Mouse (Mus musculus): Measurements from ENCODE around the gene Nkx2-5. TPM values are rescaled to one million over a fixed set of nuclear protein-coding genes. Genes with fewer than 3 reads are reported as not detected.

Nkx2-5 gene
- polyA plus RNA-seq, 1 experiment = 11.4 TPM

GRCm38 (mm10) chr17:26873502-26873901, 28.7 kb upstream of the Nkx2-5 start:
- H3K4me3 ChIP-seq (ENCODE audit: control insufficient read depth, insufficient read depth, low read length) = no peak overlapping the region
- H3K4me1 ChIP-seq (replicated peaks; ENCODE audit: control insufficient read depth, insufficient read depth, low read length) = no peaks in the 10 kb centered on the region
- DNase-seq = no peak
- no peak overlapping the region for H3K27ac ChIP-seq (ENCODE audit: control insufficient read depth, insufficient read depth, low read length)
- H3K36me3 ChIP-seq (ENCODE audit: control insufficient read depth, insufficient read depth, low read length) = no peaks in the 10 kb centered on the region
- no peaks in the 10 kb centered on the region for H3K27me3 ChIP-seq (ENCODE audit: control insufficient read depth, insufficient read depth, low read length)
- WGBS = 89% methylated on average over 8 of the region's 8 CpGs
- no peak for TF ChIP-seq CTCF (IDR thresholded peaks at IDR 0.05; ENCODE audit: borderline replicate concordance, control insufficient read depth, extremely low read depth, insufficient read depth, low read length, poor library complexity)
- TF ChIP-seq POLR2A (IDR thresholded peaks at IDR 0.05; ENCODE audit: control insufficient read depth, extremely low read depth, insufficient read depth, low read length, poor library complexity) = no peak

- Histone ChIP-seq H3K36me3 (ENCODE audit: control insufficient read depth, insufficient read depth, low read length) (no peaks in the 10 kb centered on the region), H3K27ac (ENCODE audit: control insufficient read depth, insufficient read depth, low read length) (no peak overlapping the region), H3K4me1 (replicated peaks; ENCODE audit: control insufficient read depth, insufficient read depth, low read length) (no peaks in the 10 kb centered on the region), H3K27me3 (ENCODE audit: control insufficient read depth, insufficient read depth, low read length) (no peaks in the 10 kb centered on the region), H3K4me3 (ENCODE audit: control insufficient read depth, insufficient read depth, low read length) (no peak overlapping the region)
- TF ChIP-seq POLR2A (IDR thresholded peaks at IDR 0.05; ENCODE audit: control insufficient read depth, extremely low read depth, insufficient read depth, low read length, poor library complexity) (no peak), CTCF (IDR thresholded peaks at IDR 0.05; ENCODE audit: borderline replicate concordance, control insufficient read depth, extremely low read depth, insufficient read depth, low read length, poor library complexity) (no peak)
- no peak for DNase-seq
- WGBS = 82% methylated on average over 3 of the region's 3 CpGs
These were observed 28.1 kb upstream of the Nkx2-5 start for GRCm38 (mm10) chr17:26872870-26873269.

DNA sequence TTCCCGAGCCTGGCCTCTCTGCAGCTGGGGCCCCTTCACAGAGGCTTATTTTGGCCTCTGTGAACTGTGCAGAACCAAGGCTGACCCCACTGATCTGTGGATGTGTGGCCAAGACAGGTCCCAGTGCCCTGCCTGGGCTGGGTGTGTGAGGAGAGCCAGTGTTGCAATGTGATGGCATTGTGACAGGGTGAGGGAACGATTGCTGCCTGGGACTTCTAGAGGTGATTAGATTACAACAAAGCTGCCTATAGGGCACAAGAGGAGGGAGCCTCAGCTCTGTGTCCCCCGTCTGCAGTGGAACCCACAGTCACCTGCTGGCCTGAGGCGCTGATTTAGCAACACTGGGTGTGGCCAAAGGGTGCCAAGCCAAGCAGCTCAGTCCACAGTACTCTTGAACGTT, 23.9 kb upstream of the Nkx2-5 start:
- Histone ChIP-seq H3K27ac (ENCODE audit: control insufficient read depth, insufficient read depth, low read length) (no peak overlapping the region), H3K4me1 (replicated peaks; ENCODE audit: control insufficient read depth, insufficient read depth, low read length) (no peaks in the 10 kb centered on the region), H3K36me3 (ENCODE audit: control insufficient read depth, insufficient read depth, low read length) (no peaks in the 10 kb centered on the region), H3K4me3 (ENCODE audit: control insufficient read depth, insufficient read depth, low read length) (no peak overlapping the region), H3K27me3 (ENCODE audit: control insufficient read depth, insufficient read depth, low read length) (no peaks in the 10 kb centered on the region)
- 58% methylated on average over 5 of the region's 5 CpGs for WGBS
- no peak for DNase-seq
- TF ChIP-seq POLR2A (IDR thresholded peaks at IDR 0.05; ENCODE audit: control insufficient read depth, extremely low read depth, insufficient read depth, low read length, poor library complexity) (no peak), CTCF (IDR thresholded peaks at IDR 0.05; ENCODE audit: borderline replicate concordance, control insufficient read depth, extremely low read depth, insufficient read depth, low read length, poor library complexity) (no peak)

DNA sequence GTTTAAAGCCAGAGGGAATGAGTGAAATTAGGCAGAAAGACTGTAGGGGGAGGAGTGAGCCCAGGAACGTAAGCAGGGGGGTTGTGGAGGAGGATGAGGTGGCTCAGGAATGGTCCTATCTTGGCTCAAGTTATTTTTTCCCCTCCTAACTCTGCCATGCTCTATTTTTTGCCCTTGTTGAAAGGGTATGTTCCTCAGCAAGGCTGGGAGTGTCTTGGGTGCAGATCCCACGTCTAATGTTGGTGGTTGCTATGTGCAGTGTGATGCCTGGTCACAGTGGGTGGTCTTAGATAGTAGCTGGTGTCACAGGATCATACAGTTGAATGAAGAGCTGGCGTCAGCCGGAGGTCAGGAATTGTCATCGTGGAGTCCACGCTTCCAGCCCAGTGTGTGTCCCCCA, 20.3 kb upstream of the Nkx2-5 start:
- DNase-seq = no peak
- no peaks in the 10 kb centered on the region for H3K36me3 ChIP-seq (ENCODE audit: control insufficient read depth, insufficient read depth, low read length)
- 84% methylated on average over 6 of the region's 6 CpGs for WGBS
- H3K27ac ChIP-seq (ENCODE audit: control insufficient read depth, insufficient read depth, low read length) = no peak overlapping the region
- TF ChIP-seq CTCF (IDR thresholded peaks at IDR 0.05; ENCODE audit: borderline replicate concordance, control insufficient read depth, extremely low read depth, insufficient read depth, low read length, poor library complexity) (no peak), POLR2A (IDR thresholded peaks at IDR 0.05; ENCODE audit: control insufficient read depth, extremely low read depth, insufficient read depth, low read length, poor library complexity) (no peak)
- no peak overlapping the region for H3K4me3 ChIP-seq (ENCODE audit: control insufficient read depth, insufficient read depth, low read length)
- no peaks in the 10 kb centered on the region for H3K4me1 ChIP-seq (replicated peaks; ENCODE audit: control insufficient read depth, insufficient read depth, low read length)
- H3K27me3 ChIP-seq (ENCODE audit: control insufficient read depth, insufficient read depth, low read length) = no peaks in the 10 kb centered on the region

DNA sequence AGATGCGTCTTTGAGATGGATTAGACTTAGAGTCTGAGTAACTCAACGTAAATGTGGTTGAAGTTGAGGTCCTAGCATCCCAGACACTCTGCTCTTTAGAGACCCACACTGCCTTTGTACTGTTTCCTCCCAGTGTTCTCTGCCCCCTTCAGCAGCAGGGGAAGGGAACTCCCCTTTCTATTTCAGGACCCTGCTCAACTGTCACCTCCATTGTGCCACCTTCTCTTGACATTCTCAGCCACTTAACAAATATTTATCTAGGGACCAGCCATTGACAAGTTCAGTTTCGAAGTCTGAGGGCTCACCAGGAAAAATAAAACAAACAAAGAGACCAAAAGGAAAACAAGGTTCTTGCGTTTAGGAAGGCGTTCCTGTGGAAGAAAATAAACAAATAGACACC, 19.5 kb upstream of the Nkx2-5 start:
- H3K4me3 ChIP-seq (ENCODE audit: control insufficient read depth, insufficient read depth, low read length) = no peak overlapping the region
- DNase-seq = no peak
- WGBS = 25% methylated on average over 5 of the region's 5 CpGs
- no peaks in the 10 kb centered on the region for H3K27me3 ChIP-seq (ENCODE audit: control insufficient read depth, insufficient read depth, low read length)
- H3K27ac ChIP-seq (ENCODE audit: control insufficient read depth, insufficient read depth, low read length) = no peak overlapping the region
- no peak for TF ChIP-seq CTCF (IDR thresholded peaks at IDR 0.05; ENCODE audit: borderline replicate concordance, control insufficient read depth, extremely low read depth, insufficient read depth, low read length, poor library complexity)
- H3K36me3 ChIP-seq (ENCODE audit: control insufficient read depth, insufficient read depth, low read length) = no peaks in the 10 kb centered on the region
- H3K4me1 ChIP-seq (replicated peaks; ENCODE audit: control insufficient read depth, insufficient read depth, low read length) = no peaks in the 10 kb centered on the region

DNA sequence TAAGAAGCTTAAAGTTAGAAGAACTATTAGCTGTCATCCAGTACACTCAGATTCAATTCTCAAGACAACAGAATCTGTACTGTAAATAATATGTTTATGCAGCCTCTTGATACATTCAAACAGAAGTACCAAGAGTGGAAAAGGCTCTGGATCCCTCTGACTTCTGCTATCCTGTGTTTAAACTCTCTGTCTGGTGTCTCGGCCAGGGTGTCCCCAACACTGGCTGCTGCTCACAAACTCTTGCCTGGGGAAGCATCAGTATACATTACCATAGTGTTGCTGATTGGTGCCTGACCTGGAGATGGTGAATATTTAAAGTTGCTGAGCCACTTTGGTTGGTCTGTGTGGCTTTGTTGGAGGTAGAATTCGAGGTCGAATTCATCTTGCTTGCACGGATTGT, 17.0 kb upstream of the Nkx2-5 start:
- DNase-seq = no peak
- 67% methylated on average over 4 of the region's 4 CpGs for WGBS
- TF ChIP-seq POLR2A (IDR thresholded peaks at IDR 0.05; ENCODE audit: control insufficient read depth, extremely low read depth, insufficient read depth, low read length, poor library complexity) = no peak
- TF ChIP-seq CTCF (IDR thresholded peaks at IDR 0.05; ENCODE audit: borderline replicate concordance, control insufficient read depth, extremely low read depth, insufficient read depth, low read length, poor library complexity) = no peak
- no peaks in the 10 kb centered on the region for H3K36me3 ChIP-seq (ENCODE audit: control insufficient read depth, insufficient read depth, low read length)
- H3K4me3 ChIP-seq (ENCODE audit: control insufficient read depth, insufficient read depth, low read length) = no peak overlapping the region
- H3K27ac ChIP-seq (ENCODE audit: control insufficient read depth, insufficient read depth, low read length) = no peak overlapping the region
- H3K27me3 ChIP-seq (ENCODE audit: control insufficient read depth, insufficient read depth, low read length) = peaks cover 3% of the 10 kb centered on the region
- no peaks in the 10 kb centered on the region for H3K4me1 ChIP-seq (replicated peaks; ENCODE audit: control insufficient read depth, insufficient read depth, low read length)

GRCm38 (mm10) chr17:26861383-26861782, 16.6 kb upstream of the Nkx2-5 start:
- no peak overlapping the region for H3K4me3 ChIP-seq (ENCODE audit: control insufficient read depth, insufficient read depth, low read length)
- no peak for DNase-seq
- no peak for TF ChIP-seq POLR2A (IDR thresholded peaks at IDR 0.05; ENCODE audit: control insufficient read depth, extremely low read depth, insufficient read depth, low read length, poor library complexity)
- TF ChIP-seq CTCF (IDR thresholded peaks at IDR 0.05; ENCODE audit: borderline replicate concordance, control insufficient read depth, extremely low read depth, insufficient read depth, low read length, poor library complexity) = no peak
- H3K36me3 ChIP-seq (ENCODE audit: control insufficient read depth, insufficient read depth, low read length) = no peaks in the 10 kb centered on the region
- H3K27me3 ChIP-seq (ENCODE audit: control insufficient read depth, insufficient read depth, low read length) = peaks cover 3% of the 10 kb centered on the region
- H3K4me1 ChIP-seq (replicated peaks; ENCODE audit: control insufficient read depth, insufficient read depth, low read length) = no peaks in the 10 kb centered on the region
- WGBS = 18% methylated on average over 6 of the region's 6 CpGs
- no peak overlapping the region for H3K27ac ChIP-seq (ENCODE audit: control insufficient read depth, insufficient read depth, low read length)
